Mouse (Mus musculus) lung, postnatal 0 days (tissue): ENCODE results near the gene Scgb3a1.

ENCODE experiments used
- CTCF ChIP-seq: IDR thresholded peaks from 2 replicates; pipeline ENCODE4 v1.5.1; 2016; ENCODE audit warnings: antibody characterized with exemption, mild to moderate bottlenecking
- EP300 ChIP-seq: IDR thresholded peaks from 2 replicates; pipeline ENCODE4 v1.6.1; 2016; ENCODE audit warnings: antibody characterized with exemption, mild to moderate bottlenecking, control low read depth

DNA sequence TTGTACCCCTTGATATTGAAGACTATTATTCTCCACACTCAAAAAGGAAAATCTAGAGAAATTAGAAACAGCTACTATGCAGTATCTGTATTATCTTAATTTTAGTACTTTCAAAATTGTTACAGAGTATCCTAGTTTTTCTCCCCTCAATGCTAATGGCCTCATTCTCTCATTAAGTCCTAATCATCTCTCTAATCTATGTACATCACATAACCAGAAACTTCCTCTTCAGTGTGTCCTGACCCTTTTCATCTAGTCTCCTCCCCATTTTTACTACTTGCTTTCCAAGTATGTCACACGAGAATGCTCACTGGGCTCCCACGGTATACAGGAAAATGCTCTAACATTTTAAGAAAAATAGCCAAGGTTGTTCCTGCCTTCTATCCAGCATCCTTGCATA, 44.4 kb downstream of the Scgb3a1 start:
- no peak for TF ChIP-seq EP300
- no peak for TF ChIP-seq CTCF
